Mouse (Mus musculus): ENCODE results near the gene Tepsin. TPM values are rescaled to one million over a fixed set of nuclear protein-coding genes. Genes with fewer than 3 reads are reported as not detected.

The Tepsin gene
- polyA plus RNA-seq (2015; fragmentation: Nextera tagmentation; extraction: Ambion mirVana), result 20.7 and 21.3 TPM in 2 replicates

DNA sequence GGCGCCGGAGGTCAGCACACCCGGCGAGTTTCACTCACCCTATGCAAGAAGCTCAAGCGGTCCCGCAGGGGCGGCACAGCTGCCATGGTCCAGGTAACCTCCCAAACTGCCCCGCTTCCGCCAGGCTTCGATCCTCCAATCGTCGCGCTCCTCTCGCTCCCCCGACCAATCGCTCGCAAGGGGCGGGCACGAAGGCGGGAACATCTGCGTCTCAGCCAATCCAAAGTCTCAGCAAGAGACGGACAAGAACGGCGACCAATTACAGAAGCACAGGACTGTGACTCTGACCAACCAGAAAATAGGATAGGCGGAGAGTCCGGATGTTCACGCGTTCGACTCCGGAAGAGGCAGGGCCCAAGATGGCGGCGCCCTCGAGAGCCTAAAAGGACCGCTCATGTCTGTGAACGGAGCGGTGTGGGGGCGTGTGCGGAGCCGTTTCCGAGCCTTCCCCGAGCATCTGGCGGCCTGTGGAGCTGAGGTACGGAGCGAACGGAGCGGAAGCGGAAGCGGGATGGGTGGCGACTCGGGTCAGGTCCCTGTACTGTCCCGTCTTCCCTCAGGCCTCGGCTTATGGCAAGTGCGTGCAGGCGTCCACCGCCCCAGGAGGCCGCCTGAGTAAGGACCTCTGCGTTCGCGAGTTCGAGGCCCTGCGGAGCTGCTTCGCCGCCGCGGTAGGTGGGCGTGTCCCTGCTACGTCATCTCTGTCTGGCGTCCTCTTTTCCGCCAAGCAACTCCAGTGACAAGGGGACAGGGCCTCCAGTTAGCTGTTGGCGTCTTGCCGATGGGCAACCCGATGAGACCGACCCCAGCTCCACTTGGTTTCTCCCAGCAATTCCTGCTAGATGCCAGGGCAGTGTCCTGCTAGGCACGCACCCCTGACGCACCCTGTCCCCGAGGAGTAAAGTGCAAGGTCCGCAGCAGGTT is at the start of gene Tepsin, which contains the start of gene Ndufaf8:
Tepsin (minus strand) TSS at position 144 of the 924 bp plus-strand sequence.
Ndufaf8 (plus strand) TSS at position 341 of the 924 bp plus-strand sequence.
- peak within 1 kb of the TSS; percentile 95 for H3K4me2 ChIP-seq (ENCODE audit: low read length)

GRCm38 (mm10) chr11:120143708-120144497 is 45.4 kb upstream of the Tepsin start:
- Histone ChIP-seq H3K4me2 (ENCODE audit: low read length) (no peak overlapping the region), H3K27me3 (ENCODE audit: control insufficient read depth, insufficient read depth, low read depth, low read length) (no peaks in the 10 kb centered on the region), H3K27ac (ENCODE audit: low read length) (no peak overlapping the region), H3K36me3 (ENCODE audit: control insufficient read depth, insufficient read depth, low read length) (peaks cover 4% of the 10 kb centered on the region; the same call in 1 of the 2 replicates), H3K4me1 (ENCODE audit: control insufficient read depth, insufficient read depth, low read length) (peaks cover 1% of the 10 kb centered on the region), H3K9me3 (replicated peaks; ENCODE audit: control insufficient read depth, low read length, poor library complexity, severe bottlenecking) (no peaks in the 10 kb centered on the region), H3K4me3 (ENCODE audit: low read depth, low read length) (no peak overlapping the region), H3K9ac (ENCODE audit: low read depth, low read length) (no peak overlapping the region)
- no peak for ATAC-seq
- 83% methylated on average over 13 of the region's 13 CpGs for WGBS

More for the DNA sequence above, at the start of gene Tepsin, which contains the start of gene Ndufaf8:
- peak within 1 kb of the TSS; percentile 62 for H3K4me3 ChIP-seq (ENCODE audit: low read depth, low read length)
- H3K4me1 ChIP-seq (ENCODE audit: control insufficient read depth, insufficient read depth, low read length), result peaks cover 21% of the 10 kb centered on the region
- under 1% methylated on average over 77 of the region's 77 CpGs for WGBS
- peak within 1 kb of the TSS; percentile 94 for H3K27ac ChIP-seq (ENCODE audit: low read length)
- H3K36me3 ChIP-seq (ENCODE audit: control insufficient read depth, insufficient read depth, low read length), result peaks cover 10% of the 10 kb centered on the region
- no peaks in the 10 kb centered on the region for H3K27me3 ChIP-seq (ENCODE audit: control insufficient read depth, insufficient read depth, low read depth, low read length)
- peak; percentile 96 for ATAC-seq
- peak within 1 kb of the TSS; percentile 83 for H3K9ac ChIP-seq (ENCODE audit: low read depth, low read length)
- H3K9me3 ChIP-seq (replicated peaks; ENCODE audit: control insufficient read depth, low read length, poor library complexity, severe bottlenecking), result no peaks in the 10 kb centered on the region

DNA sequence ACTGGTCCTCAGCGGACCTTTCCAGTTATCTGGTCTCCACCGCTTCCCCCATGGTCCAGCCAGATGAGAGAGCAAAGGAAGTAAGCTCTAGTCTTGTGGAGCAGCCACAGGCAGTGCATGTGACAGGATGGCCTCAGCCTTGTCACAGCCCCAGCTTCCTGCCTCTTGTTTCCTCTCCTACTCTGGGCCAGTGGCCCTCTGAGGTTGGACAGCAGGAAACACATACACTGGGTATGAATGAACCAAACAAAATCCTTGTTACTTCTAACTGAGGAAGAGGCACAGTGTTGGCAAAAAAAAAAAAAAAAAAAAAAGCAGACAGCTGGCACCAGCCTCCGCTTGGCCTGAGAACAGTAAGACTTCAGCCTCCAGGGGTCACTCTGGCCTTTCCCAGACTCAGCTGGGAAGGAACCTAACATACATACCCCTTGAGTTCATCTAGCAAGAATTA is 44.1 kb upstream of the Tepsin start:
- H3K9ac ChIP-seq (ENCODE audit: low read depth, low read length), result no peak overlapping the region
- 72% methylated on average over 3 of the region's 3 CpGs for WGBS
- no peaks in the 10 kb centered on the region for H3K4me1 ChIP-seq (ENCODE audit: control insufficient read depth, insufficient read depth, low read length)
- H3K27ac ChIP-seq (ENCODE audit: low read length), result peak overlapping the region; percentile 41; the same call in 1 of the 2 replicates
- no peaks in the 10 kb centered on the region for H3K9me3 ChIP-seq (replicated peaks; ENCODE audit: control insufficient read depth, low read length, poor library complexity, severe bottlenecking)
- H3K36me3 ChIP-seq (ENCODE audit: control insufficient read depth, insufficient read depth, low read length), result peaks cover 8% of the 10 kb centered on the region; the same call in 1 of the 2 replicates
- ATAC-seq, result no peak
- no peaks in the 10 kb centered on the region for H3K27me3 ChIP-seq (ENCODE audit: control insufficient read depth, insufficient read depth, low read depth, low read length)
- H3K4me3 ChIP-seq (ENCODE audit: low read depth, low read length), result no peak overlapping the region
- H3K4me2 ChIP-seq (ENCODE audit: low read length), result no peak overlapping the region

DNA sequence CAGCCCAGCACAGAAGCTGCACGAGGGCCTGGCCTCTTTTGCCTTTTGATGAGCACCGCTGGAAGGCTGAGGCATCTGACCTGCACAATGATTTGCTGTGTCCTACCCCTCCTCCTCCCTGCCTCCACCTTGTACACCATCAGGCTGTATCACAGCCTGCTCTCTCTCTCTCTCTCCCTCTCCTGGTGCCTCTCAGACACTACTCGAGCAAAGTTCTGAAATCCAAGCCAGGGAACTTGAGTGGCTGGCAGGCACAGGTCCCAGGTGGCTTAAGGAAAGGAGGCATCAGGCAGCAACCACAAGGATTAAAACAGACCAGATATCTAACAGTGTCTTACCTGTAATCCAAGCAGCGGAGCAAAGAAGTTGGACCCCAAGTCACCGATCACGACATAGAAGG is 41.7 kb upstream of the Tepsin start:
- no peak for ATAC-seq
- Histone ChIP-seq H3K9me3 (replicated peaks; ENCODE audit: control insufficient read depth, low read length, poor library complexity, severe bottlenecking) (no peaks in the 10 kb centered on the region), H3K27me3 (ENCODE audit: control insufficient read depth, insufficient read depth, low read depth, low read length) (no peaks in the 10 kb centered on the region), H3K4me1 (ENCODE audit: control insufficient read depth, insufficient read depth, low read length) (no peaks in the 10 kb centered on the region), H3K9ac (ENCODE audit: low read depth, low read length) (no peak overlapping the region), H3K4me2 (ENCODE audit: low read length) (no peak overlapping the region), H3K4me3 (ENCODE audit: low read depth, low read length) (no peak overlapping the region), H3K27ac (ENCODE audit: low read length) (no peak overlapping the region), H3K36me3 (ENCODE audit: control insufficient read depth, insufficient read depth, low read length) (peaks cover 8% of the 10 kb centered on the region; the same call in 1 of the 2 replicates)
- 71% methylated on average over 6 of the region's 6 CpGs for WGBS

- no peak overlapping the region for H3K9ac ChIP-seq (ENCODE audit: low read depth, low read length)
- no peaks in the 10 kb centered on the region for H3K9me3 ChIP-seq (replicated peaks; ENCODE audit: control insufficient read depth, low read length, poor library complexity, severe bottlenecking)
- peaks cover 8% of the 10 kb centered on the region; the same call in 1 of the 2 replicates for H3K36me3 ChIP-seq (ENCODE audit: control insufficient read depth, insufficient read depth, low read length)
- no peak overlapping the region for H3K27ac ChIP-seq (ENCODE audit: low read length)
- WGBS, result 88% methylated on average over 10 of the region's 10 CpGs
- H3K27me3 ChIP-seq (ENCODE audit: control insufficient read depth, insufficient read depth, low read depth, low read length), result no peaks in the 10 kb centered on the region
- H3K4me1 ChIP-seq (ENCODE audit: control insufficient read depth, insufficient read depth, low read length), result no peaks in the 10 kb centered on the region
- ATAC-seq, result no peak
- H3K4me3 ChIP-seq (ENCODE audit: low read depth, low read length), result no peak overlapping the region
- H3K4me2 ChIP-seq (ENCODE audit: low read length), result no peak overlapping the region
Measured at GRCm38 (mm10) chr11:120139309-120139731, 40.8 kb upstream of the Tepsin start.

- no peak overlapping the region for H3K27ac ChIP-seq (ENCODE audit: low read length)
- 56% methylated on average over 5 of the region's 5 CpGs for whole genome bisulfite sequencing
- ATAC-seq, result no peak
Measured at GRCm38 (mm10) chr11:120137625-120138004, 39.1 kb upstream of the Tepsin start.

DNA sequence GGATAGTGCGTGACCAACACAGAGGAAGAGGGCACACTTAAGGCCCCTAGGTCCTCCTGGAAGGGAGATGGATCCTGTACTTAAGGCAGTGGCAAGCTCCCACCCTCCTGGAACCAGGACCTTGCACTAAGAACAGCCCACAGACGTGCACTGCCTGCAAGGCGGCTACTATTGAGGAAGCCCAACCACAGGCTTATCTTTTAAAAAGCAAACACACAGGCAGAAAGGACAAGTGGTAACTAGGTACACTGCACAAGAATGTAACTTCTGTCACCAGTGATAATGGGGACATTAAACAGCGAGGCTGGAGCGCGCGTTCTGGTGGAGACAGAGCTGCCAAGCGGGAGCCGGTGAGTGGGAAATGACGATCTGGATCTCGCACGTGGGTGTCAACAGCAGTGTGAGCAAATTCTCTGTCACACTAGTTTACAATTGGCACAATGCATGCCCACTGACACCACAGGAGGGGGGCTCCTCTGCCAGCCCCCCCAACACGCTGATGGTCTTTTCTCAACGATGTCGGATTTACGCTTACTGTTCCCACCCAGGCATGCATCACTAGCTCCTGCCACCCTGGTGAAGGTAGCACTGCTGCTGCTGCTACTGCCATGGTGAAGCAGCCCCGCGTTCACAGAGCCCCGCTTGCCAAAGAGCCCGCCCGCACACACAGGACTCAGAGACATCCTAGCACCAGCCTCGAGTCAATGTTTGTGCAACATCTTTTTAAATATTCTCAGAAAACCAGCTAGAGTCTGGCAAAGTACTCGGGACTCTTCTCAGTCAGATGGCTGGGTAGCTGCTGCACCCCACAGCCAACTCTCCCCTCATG is 38.5 kb upstream of the Tepsin start:
- H3K27ac ChIP-seq (ENCODE audit: low read length), result no peak overlapping the region
- no peak for ATAC-seq

More at GRCm38 (mm10) chr11:120137625-120138004, 39.1 kb upstream of the Tepsin start:
- no peaks in the 10 kb centered on the region for H3K9me3 ChIP-seq (replicated peaks; ENCODE audit: control insufficient read depth, low read length, poor library complexity, severe bottlenecking)
- H3K36me3 ChIP-seq (ENCODE audit: control insufficient read depth, insufficient read depth, low read length), result peaks cover 12% of the 10 kb centered on the region; the same call in 1 of the 2 replicates
- no peaks in the 10 kb centered on the region for H3K27me3 ChIP-seq (ENCODE audit: control insufficient read depth, insufficient read depth, low read depth, low read length)
- H3K4me3 ChIP-seq (ENCODE audit: low read depth, low read length), result no peak overlapping the region
- no peak overlapping the region for H3K4me2 ChIP-seq (ENCODE audit: low read length)
- no peak overlapping the region for H3K9ac ChIP-seq (ENCODE audit: low read depth, low read length)
- no peaks in the 10 kb centered on the region for H3K4me1 ChIP-seq (ENCODE audit: control insufficient read depth, insufficient read depth, low read length)

DNA sequence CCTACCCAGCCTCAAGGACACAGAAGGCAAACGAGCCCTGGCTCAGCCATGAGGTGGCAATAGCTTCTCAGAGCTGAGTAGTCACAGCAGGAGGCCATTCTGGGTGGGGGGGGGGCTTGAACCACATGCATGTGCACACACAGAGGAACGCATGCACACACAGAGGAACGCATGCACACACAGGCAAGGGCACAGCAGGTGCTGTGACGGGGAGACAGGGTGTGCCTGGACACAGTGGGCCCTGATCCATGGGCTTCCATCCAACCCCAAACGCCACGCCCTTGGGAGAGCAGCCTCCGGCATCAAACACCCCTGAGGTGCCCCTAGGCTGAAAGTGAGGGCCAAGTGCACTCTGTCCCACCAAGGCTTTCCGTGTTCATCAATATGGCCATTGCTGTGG is 37.7 kb upstream of the Tepsin start:
- no peak overlapping the region for H3K27ac ChIP-seq (ENCODE audit: low read length)
- H3K4me2 ChIP-seq (ENCODE audit: low read length), result no peak overlapping the region
- no peaks in the 10 kb centered on the region for H3K4me1 ChIP-seq (ENCODE audit: control insufficient read depth, insufficient read depth, low read length)
- H3K9ac ChIP-seq (ENCODE audit: low read depth, low read length), result no peak overlapping the region
- no peaks in the 10 kb centered on the region for H3K9me3 ChIP-seq (replicated peaks; ENCODE audit: control insufficient read depth, low read length, poor library complexity, severe bottlenecking)
- 87% methylated on average over 8 of the region's 8 CpGs for WGBS
- no peak for ATAC-seq
- peaks cover 16% of the 10 kb centered on the region; the same call in 1 of the 2 replicates for H3K36me3 ChIP-seq (ENCODE audit: control insufficient read depth, insufficient read depth, low read length)
- no peak overlapping the region for H3K4me3 ChIP-seq (ENCODE audit: low read depth, low read length)
- no peaks in the 10 kb centered on the region for H3K27me3 ChIP-seq (ENCODE audit: control insufficient read depth, insufficient read depth, low read depth, low read length)

More for the DNA sequence above, 38.5 kb upstream of the Tepsin start:
- Histone ChIP-seq H3K9me3 (replicated peaks; ENCODE audit: control insufficient read depth, low read length, poor library complexity, severe bottlenecking) (no peaks in the 10 kb centered on the region), H3K4me3 (ENCODE audit: low read depth, low read length) (no peak overlapping the region), H3K4me2 (ENCODE audit: low read length) (no peak overlapping the region), H3K27me3 (ENCODE audit: control insufficient read depth, insufficient read depth, low read depth, low read length) (no peaks in the 10 kb centered on the region), H3K36me3 (ENCODE audit: control insufficient read depth, insufficient read depth, low read length) (peaks cover 14% of the 10 kb centered on the region; the same call in 1 of the 2 replicates), H3K9ac (ENCODE audit: low read depth, low read length) (no peak overlapping the region), H3K4me1 (ENCODE audit: control insufficient read depth, insufficient read depth, low read length) (no peaks in the 10 kb centered on the region)
- 55% methylated on average over 23 of the region's 23 CpGs for WGBS
